Mouse (Mus musculus) testis, adult 2 months (tissue): Measurements from ENCODE around the gene Nr2c2.

Experiments
- CTCF ChIP-seq: fragments of 200-500 bp; IDR thresholded peaks from 2 replicates; pipeline ENCODE4 v1.5.1; 2012; ENCODE audit warnings: low read depth, mild to moderate bottlenecking, inconsistent platforms, low read length, moderate library complexity; ENCODE audit not compliant: control insufficient read depth, insufficient read depth, insufficient replicate concordance
- POLR2A ChIP-seq: fragments of 200-500 bp; IDR thresholded peaks from 2 replicates; pipeline ENCODE4 v1.6.1; 2012; ENCODE audit warnings: low read depth, mild to moderate bottlenecking, inconsistent platforms, low read length, moderate library complexity; ENCODE audit not compliant: control insufficient read depth

DNA sequence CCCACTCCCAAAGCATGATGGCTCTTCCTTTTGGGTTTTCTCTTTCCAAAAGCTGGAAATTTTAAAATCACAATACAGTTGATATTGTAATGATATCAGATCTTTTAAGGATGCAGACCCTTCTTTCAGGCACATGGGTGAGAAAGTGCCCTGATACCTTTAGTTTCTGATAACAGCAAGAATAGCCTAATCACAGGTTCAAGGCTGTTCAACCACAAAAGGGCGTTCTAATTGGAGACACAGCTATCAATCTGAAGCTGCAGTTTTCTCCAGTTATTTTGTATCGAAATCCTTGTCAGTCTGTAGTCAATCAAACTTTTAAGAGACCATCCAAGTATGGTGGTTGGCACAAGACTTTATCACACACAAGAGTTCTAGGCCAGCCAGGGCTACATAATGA is 2.7 kb downstream of the Nr2c2 start:
- no peak for TF ChIP-seq CTCF
- no peak for TF ChIP-seq POLR2A
